8 mouse cellular contexts compared by ENCODE assay signal in the genomic region with DNA sequence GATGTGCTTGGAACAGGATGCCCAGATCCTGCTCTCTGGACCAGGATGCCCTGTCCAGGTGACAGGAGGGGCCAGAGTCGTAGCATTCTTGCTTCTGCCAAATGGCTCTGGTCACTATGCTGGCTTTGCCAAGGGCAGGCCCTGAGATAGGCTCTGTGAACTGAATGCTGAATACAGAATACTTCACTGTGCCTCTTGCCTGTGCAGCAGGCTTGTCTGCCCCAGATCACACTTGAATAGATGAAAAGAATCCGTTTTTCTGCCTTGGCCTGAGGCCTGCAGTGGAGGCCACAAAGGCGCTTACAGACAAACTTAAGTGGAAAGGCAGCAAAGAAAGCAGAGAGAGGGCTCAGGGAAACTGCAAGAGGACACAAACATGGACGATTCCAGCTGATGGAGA.
DNase-seq lines count a peak whose midpoint lies in the region; ATAC-seq lines count a peak whose summit lies in the region.

No protein-coding gene starts in this region.

- peak; percentile 82 for ATAC-seq in frontal cortex, adult (ENCODE audit: low TSS enrichment)

- DNase-seq in frontal cortex, postnatal 25 days (ENCODE audit: low spot score in 2 of 2) = no peak
- peak; percentile 74 to 79 for DNase-seq in right cerebral cortex, postnatal 10 days (ENCODE audit: low spot score in 2 of 2)
- DNase-seq in right cerebral cortex, postnatal 25 days = no peak
- DNase-seq in left cerebral cortex, postnatal 10 days (ENCODE audit: extremely low spot score in 1 of 2, low spot score in 2 of 2) = peak; percentile 29 to 55
- DNase-seq in thymus, postnatal 25 days = no peak
- no peak for DNase-seq in adipocyte (ENCODE audit: low spot score)
- no peak for DNase-seq in c-Kit-positive CD71-positive TER-119-positive erythroid progenitor cells, embryonic 14.5 days (ENCODE audit: low spot score)

- intact Hi-C loops in left cerebral cortex, postnatal 10 days (cut with DNase I) = no loop called here

Comparison
In these comparisons a context has a peak if more than half of its experiments do, and no peak if none do; other contexts are left out.
1. DNase-seq: peak in right cerebral cortex, postnatal 10 days (2 of 2) and left cerebral cortex, postnatal 10 days (2 of 2); none in frontal cortex, postnatal 25 days (0 of 2), right cerebral cortex, postnatal 25 days (single experiment), thymus, postnatal 25 days (single experiment), adipocyte (single experiment) and c-Kit-positive CD71-positive TER-119-positive erythroid progenitor cells, embryonic 14.5 days (single experiment).